Mouse (Mus musculus): ENCODE results near the gene Etl4.

DNA sequence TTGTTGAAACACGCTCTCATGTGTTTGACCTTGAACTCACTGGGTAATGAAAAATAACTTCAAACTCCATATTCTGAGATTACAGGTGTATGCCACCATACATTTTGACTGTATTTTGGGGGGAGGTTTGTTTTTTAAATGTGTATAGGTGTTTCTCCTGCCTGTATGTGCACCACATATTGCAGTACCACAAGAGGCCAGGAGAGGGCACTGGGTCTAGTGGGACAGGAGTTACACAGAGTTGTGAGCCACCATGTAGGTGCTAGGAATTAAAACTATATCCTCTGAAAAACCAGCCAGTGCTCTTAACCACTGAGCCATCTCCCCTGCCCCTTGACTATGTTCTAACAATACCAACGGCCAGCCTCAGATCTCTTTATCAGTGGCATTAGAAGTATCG lies 766.8 kb downstream of the Etl4 start:
- TF ChIP-seq CTCF (IDR thresholded peaks at IDR 0.05; ENCODE audit: extremely low read depth, insufficient read length, insufficient replicate concordance, low read depth, low read length): peak; percentile 30; the same call in 1 of the 2 replicates
- TF ChIP-seq POLR2A (IDR thresholded peaks at IDR 0.05; ENCODE audit: low read depth, low read length): no peak

Measured in small intestine, adult 2 months (tissue).